Mouse (Mus musculus) liver, adult 2 months (tissue): ENCODE measurements at regions not wholly inside any gene's neighbourhood (a gene's known extent, or its start where the extent isn't known, plus 50 kb on each side); places are given as distances from the start of the nearest gene placed in this dataset.

Experiments used
- CTCF ChIP-seq: fragments of 200-500 bp; IDR thresholded peaks from 2 replicates; pipeline ENCODE4 v1.5.1; 2011; ENCODE audit warnings: low read depth, low read length, control low read depth
- POLR2A ChIP-seq: fragments of 200-500 bp; IDR thresholded peaks from 2 replicates; pipeline ENCODE4 v1.6.1; 2011; ENCODE audit warnings: low read length, control low read depth; ENCODE audit not compliant: insufficient read depth; ENCODE audit errors: extremely low read depth

GRCm38 (mm10) chr19:32959844-32960195 lies 202.5 kb downstream of the Pten start:
- TF ChIP-seq CTCF (no peak), POLR2A (no peak)
